Mouse (Mus musculus) heart, embryonic 13.5 days (tissue): ENCODE data around the gene Ddx42. TPM values are rescaled to one million over a fixed set of nuclear protein-coding genes. Genes with fewer than 3 reads are reported as not detected.
A peak's percentile ranks its signal among the peaks of the same experiment; 100 is the strongest.

ENCODE experiments used
- ATAC-seq: fragments of 200-750 bp; cut with Nextera tagmentation; 2 replicates; pipeline ENCODE4 v1.8.0; 2017; ENCODE audit warnings: moderate TSS enrichment; ENCODE audit not compliant: insufficient number of reproducible peaks, low FRiP score, low TSS enrichment; ENCODE audit errors: extremely low read depth
- H3K27ac ChIP-seq: fragments of 300-500 bp; sonication (generic); replicated peaks from 2 replicates; pipeline ENCODE4 v1.5.1; 2015; ENCODE audit warnings: moderate library complexity, mild to moderate bottlenecking, inconsistent platforms
- H3K27me3 ChIP-seq: fragments of 300-500 bp; sonication (generic); replicated peaks from 2 replicates; pipeline ENCODE4 v1.6.1; 2015; ENCODE audit warnings: mild to moderate bottlenecking, inconsistent platforms
- H3K36me3 ChIP-seq: fragments of 300-500 bp; sonication (generic); 2 replicates; pipeline ENCODE4 v1.6.1; 2015; ENCODE audit warnings: mild to moderate bottlenecking, inconsistent platforms
- H3K4me1 ChIP-seq: fragments of 300-500 bp; sonication (generic); 2 replicates; pipeline ENCODE4 v1.6.1; 2015; ENCODE audit warnings: inconsistent platforms
- H3K4me2 ChIP-seq: fragments of 300-500 bp; sonication (generic); 2 replicates; pipeline ENCODE4 v1.6.1; 2015; ENCODE audit warnings: inconsistent platforms, mild to moderate bottlenecking, moderate library complexity
- H3K4me3 ChIP-seq: fragments of 300-500 bp; sonication (generic); 2 replicates; pipeline ENCODE4 v1.5.1; 2015; ENCODE audit warnings: moderate library complexity, mild to moderate bottlenecking, inconsistent platforms
- H3K9ac ChIP-seq: fragments of 300-500 bp; sonication (generic); 2 replicates; pipeline ENCODE4 v1.6.1; 2015; ENCODE audit warnings: inconsistent platforms, mild to moderate bottlenecking, moderate library complexity
- H3K9me3 ChIP-seq: fragments of 300-500 bp; sonication (generic); 2 replicates; pipeline ENCODE4 v1.6.1; 2016; ENCODE audit warnings: inconsistent platforms
- WGBS: fragments of 180-500 bp; shearing (Covaris S2); methylation state at CpG from one replicate; pipeline ENCODE4 v1.1.7; 2015; ENCODE audit warnings: mixed read lengths; 5-methylcytosine and 5-hydroxymethylcytosine counted together
- polyA plus RNA-seq: library from polyadenylated mRNA; unstranded; fragments of >200 nt; fragmentation: Nextera tagmentation; extraction: Ambion mirVana; gene quantifications from 2 replicates; pipeline ENCODE4 v1.2.1, GENCODE M21; 2015

The Ddx42 gene
- polyA plus RNA-seq, 1 experiment from 2014 or later, result 46.7 TPM

DNA sequence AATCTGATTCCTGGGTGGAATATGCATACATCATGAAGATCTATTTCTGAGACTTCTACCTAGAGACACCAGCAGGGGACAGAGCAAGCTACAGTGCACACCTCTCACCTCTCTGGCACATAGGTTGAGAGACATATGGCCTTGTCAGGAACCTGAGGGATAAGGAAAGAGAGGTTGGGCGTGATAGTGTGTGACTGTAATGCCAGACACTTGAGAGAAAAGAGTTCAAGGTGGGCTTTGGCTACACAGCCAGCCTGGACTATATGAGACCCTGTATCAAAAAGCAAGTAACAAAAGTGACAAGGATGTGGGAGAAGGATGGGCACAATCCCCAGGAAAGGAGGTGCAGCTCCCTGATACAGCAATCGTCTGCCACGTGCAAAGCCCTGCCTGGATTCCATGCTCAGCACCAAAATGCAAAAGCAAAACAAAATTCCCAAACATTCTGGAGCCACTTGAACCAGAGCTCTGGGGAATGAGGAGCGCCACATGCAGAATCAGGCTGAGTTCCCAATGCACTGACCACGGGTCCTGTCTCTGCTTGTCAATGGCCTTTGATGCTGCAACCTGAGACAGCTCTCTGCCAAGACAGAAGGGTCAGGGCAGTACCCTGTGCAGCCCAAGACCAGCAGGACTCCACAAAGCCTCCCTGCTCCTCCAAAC, 54.5 kb downstream of the Ddx42 start:
- Histone ChIP-seq H3K27ac (peak overlapping the region; percentile 92), H3K9ac (peak overlapping the region; percentile 98), H3K4me2 (peak overlapping the region; percentile 79), H3K27me3 (no peaks in the 10 kb centered on the region), H3K4me3 (peak overlapping the region; percentile 87), H3K9me3 (no peaks in the 10 kb centered on the region), H3K36me3 (peaks cover 17% of the 10 kb centered on the region), H3K4me1 (peaks cover 62% of the 10 kb centered on the region)
- 35% methylated on average over 5 of the region's 5 CpGs for WGBS
- ATAC-seq, result no peak

DNA sequence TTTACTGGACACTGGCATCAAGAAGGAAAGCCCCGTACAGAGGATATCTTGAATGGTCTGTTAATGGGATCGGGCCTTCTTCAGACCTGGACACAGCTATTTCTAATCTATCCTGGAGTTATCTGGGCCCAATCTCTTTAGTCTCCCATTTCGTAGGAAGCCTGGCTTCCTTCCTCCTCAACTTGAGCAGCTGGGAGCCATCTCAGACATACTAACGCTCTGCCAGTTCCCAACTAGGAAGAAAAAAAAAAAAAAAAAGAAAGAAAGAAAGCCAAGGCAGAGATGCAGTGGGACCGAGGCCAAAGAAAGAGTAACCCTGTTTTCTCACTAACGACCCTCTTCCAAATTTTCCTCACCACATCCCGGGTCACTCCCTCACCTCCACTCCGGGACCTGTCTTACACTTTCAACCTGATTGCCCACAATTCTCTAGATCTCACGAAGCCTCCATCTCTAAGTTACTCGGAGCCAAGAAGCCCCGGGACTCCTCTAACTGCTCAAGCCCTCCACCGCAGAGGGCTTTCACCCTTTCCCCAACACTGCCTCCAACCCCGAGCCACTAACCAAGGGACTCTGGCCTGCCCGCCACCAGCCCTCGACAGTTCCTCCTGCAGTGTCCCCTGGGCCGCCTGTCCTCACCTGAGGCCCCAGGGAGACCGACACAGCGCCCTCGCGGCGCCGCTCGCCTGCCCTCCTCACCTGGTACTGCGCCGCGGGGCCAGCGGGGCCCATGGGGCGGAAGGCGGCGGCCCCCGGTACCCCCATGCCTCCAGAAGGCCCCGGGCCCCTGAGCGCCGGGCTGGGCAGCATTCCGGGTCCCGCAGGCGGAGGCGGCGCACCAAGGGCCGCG, 55.3 kb downstream of the Ddx42 start:
- Histone ChIP-seq H3K9me3 (no peaks in the 10 kb centered on the region), H3K27ac (peak overlapping the region; percentile 92), H3K4me3 (peak overlapping the region; percentile 87), H3K4me1 (peaks cover 68% of the 10 kb centered on the region), H3K4me2 (peak overlapping the region; percentile 79), H3K9ac (peak overlapping the region; percentile 98), H3K27me3 (no peaks in the 10 kb centered on the region), H3K36me3 (peaks cover 9% of the 10 kb centered on the region)
- WGBS, result 1% methylated on average over 41 of the region's 41 CpGs
- 0 out of 2 replicates have a peak, but pooled peaks have one; percentile 6 for ATAC-seq

DNA sequence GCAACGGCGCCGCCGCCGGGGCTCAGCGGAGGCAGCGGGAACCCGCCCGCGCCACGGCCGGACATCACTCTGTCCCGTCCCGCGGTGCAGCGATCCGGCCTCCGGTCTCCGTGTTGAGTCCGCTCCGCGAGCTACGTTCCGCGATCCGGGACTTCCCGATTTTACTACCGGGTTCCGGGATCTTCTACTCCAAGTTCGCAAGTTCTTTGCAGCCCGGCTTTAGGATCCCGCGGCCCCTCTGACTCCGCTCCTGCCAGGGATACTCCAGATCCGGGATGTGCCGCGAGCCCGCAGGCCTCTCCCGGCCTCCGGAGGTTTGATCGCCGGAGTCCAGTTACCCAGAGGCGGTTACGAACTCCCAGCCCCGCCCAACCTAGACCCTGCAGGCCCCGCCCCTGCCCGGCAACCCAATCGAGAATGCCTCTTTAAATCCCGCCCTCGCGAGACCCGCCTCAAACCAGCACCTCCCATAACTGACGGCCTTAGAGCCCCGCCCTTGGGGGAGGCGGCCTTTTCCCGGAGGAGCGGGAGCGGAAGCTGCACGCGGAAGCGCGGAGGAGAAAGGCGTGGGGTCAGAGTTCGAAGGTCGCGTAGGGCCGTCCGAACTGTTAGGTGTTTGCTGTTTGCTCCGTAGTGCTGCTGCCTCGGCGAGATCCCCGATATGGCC, 56.1 kb downstream of the Ddx42 start, which contains the start of gene Smarcd2:
Gene Smarcd2 (minus strand): TSS at position 329 of the 667 bp plus-strand sequence.
- Histone ChIP-seq H3K9me3 (no peaks in the 10 kb centered on the region), H3K4me3 (peak within 1 kb of the TSS; percentile 87), H3K27ac (peak within 1 kb of the TSS; percentile 92), H3K4me2 (peak within 1 kb of the TSS; percentile 79), H3K36me3 (peaks cover 2% of the 10 kb centered on the region), H3K9ac (peak within 1 kb of the TSS; percentile 98), H3K4me1 (peaks cover 61% of the 10 kb centered on the region), H3K27me3 (no peaks in the 10 kb centered on the region; the same call in 1 of the 2 replicates)
- ATAC-seq, result peak; percentile 97
- under 1% methylated on average over 72 of the region's 72 CpGs for WGBS

DNA sequence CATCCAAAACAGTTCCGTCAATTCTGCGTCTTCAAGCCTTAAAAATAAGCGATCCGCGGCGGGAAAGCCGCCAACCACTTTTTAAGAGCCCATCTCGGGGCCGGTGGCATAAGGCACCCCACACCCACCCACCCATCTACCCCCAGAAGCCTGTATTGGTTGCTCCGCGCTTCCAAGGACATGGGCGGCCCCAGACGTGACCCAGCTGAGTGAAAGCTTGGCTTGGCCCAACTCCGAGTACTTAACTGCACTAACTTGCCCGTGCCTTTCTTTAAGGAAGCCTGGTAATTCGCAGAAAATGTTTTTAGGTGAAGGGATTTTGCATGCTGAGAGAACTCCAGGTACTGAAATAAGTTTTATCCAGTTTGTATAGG, 56.6 kb downstream of the Ddx42 start:
- Histone ChIP-seq H3K4me2 (peak overlapping the region; percentile 79), H3K9ac (peak overlapping the region; percentile 87), H3K4me1 (peaks cover 56% of the 10 kb centered on the region), H3K27me3 (no peaks in the 10 kb centered on the region; the same call in 1 of the 2 replicates), H3K4me3 (peak overlapping the region; percentile 87), H3K9me3 (no peaks in the 10 kb centered on the region), H3K27ac (peak overlapping the region; percentile 82), H3K36me3 (no peaks in the 10 kb centered on the region)
- no peak for ATAC-seq
- WGBS, result 13% methylated on average over 16 of the region's 16 CpGs

DNA sequence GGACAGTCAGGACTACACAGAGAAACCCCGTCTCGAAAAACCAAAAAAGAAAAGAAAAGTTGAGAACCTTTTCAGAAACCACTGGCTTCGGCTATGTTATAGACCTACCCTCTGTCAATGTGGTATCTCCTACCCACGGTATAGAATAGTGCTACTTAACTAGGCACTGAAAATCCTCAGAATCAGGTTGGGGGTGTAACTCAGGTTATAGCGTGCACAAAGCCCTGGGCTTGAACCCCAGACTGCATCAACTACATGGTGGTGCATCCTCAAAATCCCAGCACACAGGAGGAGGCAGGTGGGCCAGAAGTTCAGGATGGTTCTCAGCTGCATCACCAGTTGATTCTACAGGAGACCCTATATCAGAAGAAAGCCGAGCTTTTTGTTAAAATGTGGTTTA, 57.1 kb downstream of the Ddx42 start:
- no peaks in the 10 kb centered on the region; the same call in 1 of the 2 replicates for H3K27me3 ChIP-seq
- H3K36me3 ChIP-seq, result no peaks in the 10 kb centered on the region
- H3K9ac ChIP-seq, result peak overlapping the region; percentile 87; the same call in 1 of the 2 replicates
- 92% methylated on average over 6 of the region's 6 CpGs for WGBS
- no peak overlapping the region for H3K27ac ChIP-seq
- peak overlapping the region; percentile 79 for H3K4me2 ChIP-seq
- ATAC-seq, result no peak
- peak overlapping the region; percentile 87; the same call in 1 of the 2 replicates for H3K4me3 ChIP-seq
- peaks cover 51% of the 10 kb centered on the region for H3K4me1 ChIP-seq
- no peaks in the 10 kb centered on the region for H3K9me3 ChIP-seq

DNA sequence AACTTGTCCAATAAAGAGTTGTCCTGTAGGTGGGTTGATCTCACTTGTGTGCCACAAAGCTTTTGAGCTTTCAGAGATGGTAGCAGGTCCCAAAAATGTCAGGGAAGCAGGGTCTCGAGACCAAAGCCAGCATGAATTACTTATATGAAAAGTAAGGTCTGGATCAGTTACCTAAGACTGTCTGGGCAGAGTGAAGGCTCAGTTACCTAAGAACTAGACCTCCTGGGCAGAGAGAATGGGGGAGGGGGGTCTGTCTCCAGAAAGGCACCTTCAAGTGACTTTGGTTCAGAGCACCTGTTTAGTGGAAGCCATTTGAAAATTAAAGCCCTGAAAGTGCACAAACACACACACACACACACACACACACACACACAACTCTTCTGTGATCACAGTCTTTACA, 57.6 kb downstream of the Ddx42 start:
- no peak overlapping the region for H3K9ac ChIP-seq
- peaks cover 45% of the 10 kb centered on the region for H3K4me1 ChIP-seq
- no peak for ATAC-seq
- no peaks in the 10 kb centered on the region; the same call in 1 of the 2 replicates for H3K27me3 ChIP-seq
- H3K36me3 ChIP-seq, result no peaks in the 10 kb centered on the region
- WGBS, result 78% methylated on average over 1 of the region's 1 CpGs
- H3K4me2 ChIP-seq, result no peak overlapping the region
- H3K9me3 ChIP-seq, result no peaks in the 10 kb centered on the region
- no peak overlapping the region for H3K4me3 ChIP-seq
- H3K27ac ChIP-seq, result no peak overlapping the region

DNA sequence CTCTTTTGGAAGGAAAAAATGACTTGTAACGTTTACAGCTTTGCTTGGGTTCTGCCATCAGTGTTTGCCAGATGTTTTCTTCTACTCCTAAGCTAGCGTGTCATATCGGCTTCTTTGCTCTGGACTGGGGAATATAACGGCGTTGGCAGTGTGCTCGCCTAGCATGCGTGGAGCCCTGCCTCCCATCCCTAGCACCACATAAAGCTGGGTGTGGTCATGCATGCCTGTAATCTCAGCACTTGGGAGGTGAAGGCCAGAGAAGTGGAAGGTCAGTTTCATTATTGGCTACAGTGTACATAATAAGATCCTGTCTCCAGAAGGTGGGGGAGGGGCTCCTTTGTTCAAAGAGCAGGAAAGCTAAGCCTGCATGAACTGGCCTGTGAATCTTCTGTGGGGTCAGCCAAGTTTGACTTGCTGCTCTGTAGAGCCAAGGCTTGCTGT, 58.3 kb downstream of the Ddx42 start:
- Histone ChIP-seq H3K4me1 (peaks cover 42% of the 10 kb centered on the region), H3K27ac (no peak overlapping the region), H3K9ac (0 out of 2 replicates have a peak overlapping the region, but pooled peaks have one; percentile 37), H3K36me3 (no peaks in the 10 kb centered on the region), H3K27me3 (no peaks in the 10 kb centered on the region; the same call in 1 of the 2 replicates), H3K4me2 (no peak overlapping the region), H3K9me3 (no peaks in the 10 kb centered on the region), H3K4me3 (no peak overlapping the region)
- ATAC-seq, result no peak
- 76% methylated on average over 7 of the region's 7 CpGs for WGBS

DNA sequence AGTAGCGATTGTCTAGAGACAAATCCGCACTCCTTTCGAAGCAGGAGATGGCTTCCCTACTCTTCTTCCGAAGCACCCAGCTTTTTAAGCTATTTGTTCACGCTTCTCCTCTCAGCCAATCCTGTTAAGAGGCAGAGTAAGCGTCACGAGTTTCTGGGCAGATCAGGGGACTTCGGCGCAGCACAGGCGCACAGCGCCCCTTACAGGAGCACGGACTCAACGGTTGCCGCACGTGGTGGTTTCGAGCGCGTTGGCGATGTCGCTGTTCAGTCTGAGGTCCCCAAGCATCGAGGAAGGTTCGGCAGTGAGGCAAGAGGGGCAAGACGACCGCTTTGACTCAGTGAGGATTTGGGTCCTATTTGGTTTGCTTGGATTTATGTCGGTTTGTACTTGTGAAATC, 59.7 kb downstream of the Ddx42 start, which contains the start of gene Tcam1:
Gene Tcam1 (plus strand): TSS at position 219 of the 400 bp plus-strand sequence.
- H3K4me2 ChIP-seq, result peak within 1 kb of the TSS; percentile 59

DNA sequence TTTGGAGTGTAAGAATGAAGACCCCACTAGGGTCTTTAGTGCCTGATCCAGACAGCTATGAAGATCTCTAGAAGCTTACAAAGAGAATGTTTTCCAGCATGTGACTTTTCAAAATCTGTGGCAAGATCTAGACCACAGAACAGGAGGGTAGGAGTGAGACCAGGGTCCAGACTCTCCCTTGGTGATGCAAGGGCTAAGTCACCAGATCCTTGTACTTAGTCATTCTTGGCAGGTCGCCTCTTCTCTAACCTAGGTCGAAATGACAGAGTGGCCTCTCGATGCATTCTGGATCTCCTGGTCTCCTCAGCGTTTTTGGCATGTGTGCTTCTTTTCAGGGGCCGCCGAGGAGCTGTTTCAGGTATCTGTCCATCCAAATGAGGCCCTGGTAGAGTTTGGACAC, 65.7 kb downstream of the Ddx42 start:
- ATAC-seq, result no peak
- no peak overlapping the region for H3K4me2 ChIP-seq
- WGBS, result 70% methylated on average over 6 of the region's 6 CpGs
- peaks cover 8% of the 10 kb centered on the region for H3K27me3 ChIP-seq
- H3K4me3 ChIP-seq, result no peak overlapping the region
- H3K9me3 ChIP-seq, result no peaks in the 10 kb centered on the region
- H3K27ac ChIP-seq, result no peak overlapping the region
- peaks cover 3% of the 10 kb centered on the region; the same call in 1 of the 2 replicates for H3K4me1 ChIP-seq
- no peaks in the 10 kb centered on the region for H3K36me3 ChIP-seq
- no peak overlapping the region for H3K9ac ChIP-seq

More for the DNA sequence above, 59.7 kb downstream of the Ddx42 start, which contains the start of gene Tcam1:
- H3K27ac ChIP-seq, result no peak within 1 kb of the TSS
- peak within 1 kb of the TSS; percentile 24 for H3K4me3 ChIP-seq
- H3K9ac ChIP-seq, result no peak within 1 kb of the TSS
- H3K4me1 ChIP-seq, result peaks cover 27% of the 10 kb centered on the region
- no peaks in the 10 kb centered on the region for H3K36me3 ChIP-seq
- ATAC-seq, result no peak
- no peaks in the 10 kb centered on the region for H3K9me3 ChIP-seq
- 6% methylated on average over 25 of the region's 25 CpGs for WGBS
- no peaks in the 10 kb centered on the region; the same call in 1 of the 2 replicates for H3K27me3 ChIP-seq

DNA sequence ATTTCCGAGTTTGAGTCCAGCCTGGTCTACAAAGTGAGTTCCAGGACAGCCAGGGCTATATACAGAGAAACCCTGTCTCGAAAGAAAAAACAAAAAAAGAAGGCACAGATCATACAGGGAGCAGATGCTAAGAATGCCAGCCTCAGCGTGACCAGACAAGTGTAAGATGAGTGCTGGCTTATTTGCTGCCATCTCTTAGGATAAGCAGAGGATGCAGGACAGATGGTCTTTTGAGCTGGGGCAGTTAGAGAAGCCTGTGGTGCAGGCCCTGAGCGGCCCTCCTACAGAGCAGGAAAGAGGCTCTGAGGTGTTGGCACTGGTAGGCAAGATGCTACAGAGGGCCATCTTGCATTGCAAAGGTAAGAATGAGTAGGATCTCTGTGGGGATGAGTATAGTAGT, 66.6 kb downstream of the Ddx42 start:
- WGBS, result 74% methylated on average over 4 of the region's 4 CpGs
- no peak for ATAC-seq

More for the DNA sequence above, 66.6 kb downstream of the Ddx42 start:
- no peak overlapping the region for H3K4me2 ChIP-seq
- no peaks in the 10 kb centered on the region for H3K9me3 ChIP-seq
- no peaks in the 10 kb centered on the region for H3K36me3 ChIP-seq
- peaks cover 3% of the 10 kb centered on the region; the same call in 1 of the 2 replicates for H3K4me1 ChIP-seq
- no peak overlapping the region for H3K4me3 ChIP-seq
- no peak overlapping the region for H3K27ac ChIP-seq
- no peak overlapping the region for H3K9ac ChIP-seq
- peaks cover 8% of the 10 kb centered on the region; the same call in 1 of the 2 replicates for H3K27me3 ChIP-seq
